Mouse (Mus musculus): ENCODE results near the gene Cnnm2.

DNA sequence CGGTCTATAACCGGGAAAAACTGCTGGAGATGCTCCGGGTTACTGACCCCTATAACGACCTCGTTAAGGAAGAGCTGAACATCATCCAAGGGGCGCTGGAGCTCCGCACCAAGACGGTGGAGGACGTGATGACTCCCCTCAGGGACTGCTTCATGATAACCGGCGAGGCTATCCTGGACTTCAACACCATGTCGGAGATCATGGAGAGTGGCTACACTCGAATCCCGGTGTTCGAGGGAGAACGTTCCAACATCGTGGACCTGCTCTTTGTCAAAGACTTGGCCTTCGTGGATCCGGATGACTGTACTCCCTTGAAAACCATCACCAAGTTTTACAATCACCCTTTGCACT lies 1.6 kb downstream of the Cnnm2 start:
- TF ChIP-seq CTCF (IDR thresholded peaks at IDR 0.05; ENCODE audit: low read depth, low read length), result no peak
- no peak for TF ChIP-seq GATA1 (IDR thresholded peaks at IDR 0.05; ENCODE audit: borderline replicate concordance, low read length)
- no peak for TF ChIP-seq POLR2AphosphoS5 (IDR thresholded peaks at IDR 0.05; ENCODE audit: insufficient replicate concordance, low read depth, low read length)
- no peak for TF ChIP-seq TAL1 (conservative IDR thresholded peaks at IDR 0.05; ENCODE audit: low read depth, low read length)
- no peak for TF ChIP-seq GATA2 (IDR thresholded peaks at IDR 0.05; ENCODE audit: borderline replicate concordance, low read depth, low read length)
